Mouse (Mus musculus): ENCODE results near the gene Nuak1.

GRCm38 (mm10) chr10:84358738-84359120 is 81.7 kb downstream of the Nuak1 start:
- no peak for TF ChIP-seq POLR2A (IDR thresholded peaks at IDR 0.05; ENCODE audit: borderline replicate concordance, control insufficient read depth, low read depth, low read length)
- no peak for TF ChIP-seq CTCF (IDR thresholded peaks at IDR 0.05; ENCODE audit: control insufficient read depth, insufficient read depth, low read length)
